Mouse (Mus musculus) heart, adult 2 months (tissue): ENCODE measurements around the gene B4galt1. TPM values are rescaled to one million over a fixed set of nuclear protein-coding genes. Genes with fewer than 3 reads are reported as not detected.
A peak's percentile ranks its signal among the peaks of the same experiment; 100 is the strongest.

Experiments used
- DNase-seq, 2 experiments: peaks; one replicate each; pipeline ENCODE4 v3.0.0; 2021
- H3K27ac ChIP-seq: fragments of 200-600 bp; 2 replicates; pipeline ENCODE4 v1.8.1; 2022
- H3K27me3 ChIP-seq: fragments of 200-500 bp; 2 replicates; pipeline ENCODE4 v1.6.1; 2012; ENCODE audit warnings: mild to moderate bottlenecking, low read length, inconsistent platforms, mixed read lengths; ENCODE audit not compliant: control insufficient read depth, insufficient read depth
- H3K36me3 ChIP-seq: fragments of 200-500 bp; 2 replicates; pipeline ENCODE4 v1.6.1; 2012; ENCODE audit warnings: low read length, inconsistent platforms; ENCODE audit not compliant: control insufficient read depth, insufficient read depth
- H3K4me1 ChIP-seq: fragments of 200-500 bp; 2 replicates; pipeline ENCODE4 v1.6.1; 2011; ENCODE audit warnings: low read length; ENCODE audit not compliant: control insufficient read depth, insufficient read depth
- H3K4me3 ChIP-seq: fragments of 200-600 bp; 2 replicates; pipeline ENCODE4 v1.8.1; 2022
- H3K79me2 ChIP-seq: fragments of 200-500 bp; replicated peaks from 2 replicates; pipeline ENCODE4 v1.6.1; 2012; ENCODE audit warnings: mild to moderate bottlenecking, inconsistent platforms, low read length, moderate library complexity, mixed read lengths; ENCODE audit not compliant: control insufficient read depth, insufficient read depth
- H3K9ac ChIP-seq: fragments of 200-500 bp; 2 replicates; pipeline ENCODE4 v1.6.1; 2012; ENCODE audit warnings: low read depth, mild to moderate bottlenecking, control low read depth, inconsistent platforms, low read length, mixed read lengths
- CTCF ChIP-seq: fragments of 200-600 bp; IDR thresholded peaks from 2 replicates; pipeline ENCODE4 v1.8.1; 2022; ENCODE audit warnings: antibody characterized with exemption, mild to moderate bottlenecking, moderate library complexity
- EP300 ChIP-seq: fragments of 200-500 bp; IDR thresholded peaks from 2 replicates; pipeline ENCODE4 v1.6.1; 2011; ENCODE audit warnings: low read depth, low read length, control low read depth; ENCODE audit not compliant: insufficient read depth
- POLR2A ChIP-seq: fragments of 200-500 bp; IDR thresholded peaks from 2 replicates; pipeline ENCODE4 v1.6.1; 2011; ENCODE audit warnings: mild to moderate bottlenecking, low read depth, low read length, control low read depth; ENCODE audit not compliant: insufficient read depth
- WGBS: fragments of 180-500 bp; shearing (Covaris S2); methylation state at CpG from one replicate; pipeline ENCODE4 v1.1.7; 2018; 5-methylcytosine and 5-hydroxymethylcytosine counted together
- intact Hi-C: fragments of 180-260 bp; cut with DNase I; formaldehyde crosslinking; loops from one replicate; pipeline ENCODE4 v1.15.1; 2025
- polyA plus RNA-seq: library from polyadenylated mRNA; depleted of rRNA; stranded (reverse); fragments of >200 nt; gene quantifications from 2 replicates; pipeline ENCODE4 v1.2.3, GENCODE M21; 2012
- total RNA-seq, 2 experiments: library from RNA; stranded (reverse); gene quantifications; 2 replicates each; pipeline ENCODE4 v1.2.3; 2021

The B4galt1 gene
- total and polyA plus RNA-seq, 3 experiments, result 42.6 to 69.7 (median 68.7) TPM

- H3K27me3 ChIP-seq, result no peaks in the 10 kb centered on the region
- 70% methylated on average over 2 of the region's 2 CpGs for WGBS
- DNase-seq, result peak in 1 of 2 experiments; percentile 43
- H3K9ac ChIP-seq, result no peak overlapping the region
- no peak for TF ChIP-seq EP300
- no peak for TF ChIP-seq POLR2A
- TF ChIP-seq CTCF, result no peak
- intact Hi-C loops, result no loop called here
- H3K36me3 ChIP-seq, result no peaks in the 10 kb centered on the region
- no peaks in the 10 kb centered on the region for H3K79me2 ChIP-seq
- H3K4me3 ChIP-seq, result no peak overlapping the region
- H3K27ac ChIP-seq, result peak overlapping the region; percentile 36
- H3K4me1 ChIP-seq, result no peaks in the 10 kb centered on the region
Observed at GRCm38 (mm10) chr4:40885166-40885525, 31.3 kb upstream of the B4galt1 start.

DNA sequence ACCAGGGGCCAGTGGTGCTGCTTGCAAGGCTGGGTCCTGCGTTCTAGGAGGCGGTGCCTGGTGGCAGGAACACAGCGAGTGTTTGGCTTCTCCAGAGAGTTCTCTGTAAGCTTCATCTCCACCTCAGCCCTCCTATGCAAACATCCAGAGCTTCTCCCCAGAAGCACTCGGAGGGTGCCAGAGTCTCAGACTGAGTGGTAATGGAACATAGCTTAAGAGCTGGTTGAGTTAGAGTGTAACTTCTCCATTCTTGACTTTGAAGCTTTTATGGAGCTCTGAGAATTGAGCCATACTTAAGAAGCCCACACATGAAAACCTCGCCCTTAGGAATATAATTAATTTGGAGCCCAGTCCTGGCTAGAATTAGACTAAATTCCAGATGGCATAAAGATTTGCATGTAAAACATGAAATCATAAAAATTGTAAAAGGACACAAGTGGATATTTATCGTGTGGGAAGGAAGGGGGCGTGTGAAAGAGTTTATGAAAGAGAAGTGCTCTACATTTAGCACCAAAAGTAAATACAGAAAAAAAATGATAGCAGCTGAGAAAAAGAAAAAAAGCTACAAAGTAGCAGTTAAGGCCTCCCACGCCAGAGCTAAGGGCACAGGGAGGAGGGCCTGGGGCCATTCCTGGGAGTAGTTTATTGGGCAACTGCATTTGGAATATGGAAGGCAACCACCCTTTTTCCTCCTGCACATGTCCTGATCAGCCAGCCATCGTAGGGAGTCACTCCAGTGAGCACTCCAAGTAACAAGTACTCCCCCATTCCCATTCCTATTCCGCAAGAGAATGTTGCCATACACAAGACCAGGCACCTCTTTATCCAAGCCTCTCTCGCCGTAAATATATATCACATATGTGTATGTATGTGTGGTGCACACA is 30.7 kb upstream of the B4galt1 start:
- H3K27ac ChIP-seq, result peak overlapping the region; percentile 36
- WGBS, result 84% methylated on average over 12 of the region's 12 CpGs
- H3K79me2 ChIP-seq, result no peaks in the 10 kb centered on the region
- no peak overlapping the region for H3K4me3 ChIP-seq
- TF ChIP-seq POLR2A (no peak), EP300 (no peak), CTCF (no peak)
- H3K4me1 ChIP-seq, result no peaks in the 10 kb centered on the region
- H3K27me3 ChIP-seq, result no peaks in the 10 kb centered on the region
- H3K36me3 ChIP-seq, result no peaks in the 10 kb centered on the region
- no peak overlapping the region for H3K9ac ChIP-seq
- DNase-seq, result peak in 1 of 2 experiments; percentile 25
- intact Hi-C loops, result no loop called here

- no peak overlapping the region for H3K9ac ChIP-seq
- 84% methylated on average over 10 of the region's 10 CpGs for WGBS
- no peaks in the 10 kb centered on the region for H3K27me3 ChIP-seq
- intact Hi-C loops, result no loop called here
- H3K36me3 ChIP-seq, result no peaks in the 10 kb centered on the region
- H3K79me2 ChIP-seq, result no peaks in the 10 kb centered on the region
- no peak overlapping the region for H3K4me3 ChIP-seq
- TF ChIP-seq CTCF (no peak), EP300 (no peak), POLR2A (no peak)
- H3K27ac ChIP-seq, result no peak overlapping the region
- DNase-seq, result no peak
- H3K4me1 ChIP-seq, result no peaks in the 10 kb centered on the region
Observed at GRCm38 (mm10) chr4:40883200-40883599, 29.4 kb upstream of the B4galt1 start.

- Histone ChIP-seq H3K27me3 (no peaks in the 10 kb centered on the region), H3K27ac (peak overlapping the region; percentile 49; the same call in 1 of the 2 replicates), H3K79me2 (no peaks in the 10 kb centered on the region), H3K4me3 (no peak overlapping the region), H3K4me1 (peaks cover 14% of the 10 kb centered on the region), H3K9ac (no peak overlapping the region), H3K36me3 (no peaks in the 10 kb centered on the region)
- no peak for DNase-seq
- TF ChIP-seq CTCF, result no peak
- TF ChIP-seq POLR2A, result no peak
- TF ChIP-seq EP300, result no peak
- intact Hi-C loops, result no loop called here
- 43% methylated on average over 5 of the region's 5 CpGs for WGBS
Observed at GRCm38 (mm10) chr4:40877528-40877927, 23.7 kb upstream of the B4galt1 start.

DNA sequence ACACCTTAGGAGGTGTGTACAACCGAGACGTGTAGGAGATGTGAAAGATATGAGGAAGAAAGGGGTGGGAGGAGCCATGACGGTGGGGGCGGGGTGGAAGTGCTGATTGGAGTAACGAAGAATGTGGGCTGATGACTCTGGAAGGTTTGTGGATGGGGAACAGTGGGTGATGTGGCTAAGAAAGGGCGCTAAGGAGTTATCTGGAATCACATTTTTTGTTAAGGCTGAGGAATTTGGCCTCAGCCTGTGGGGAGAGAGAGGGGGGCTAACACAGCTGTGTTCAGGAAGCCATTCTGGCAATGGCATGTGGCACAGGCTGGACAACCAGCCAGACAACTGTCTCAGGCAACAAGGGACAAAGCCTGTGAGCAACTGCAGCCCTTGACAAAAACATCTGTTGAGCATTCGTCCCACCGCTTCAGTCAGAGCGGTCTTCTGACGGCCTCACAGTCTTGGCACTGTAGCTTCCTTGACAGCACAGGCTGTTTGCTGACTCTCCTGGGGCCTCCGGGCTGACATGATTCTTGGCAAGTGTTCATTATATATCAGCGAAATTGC is 23.1 kb upstream of the B4galt1 start:
- Histone ChIP-seq H3K36me3 (no peaks in the 10 kb centered on the region), H3K79me2 (no peaks in the 10 kb centered on the region), H3K27me3 (no peaks in the 10 kb centered on the region), H3K9ac (no peak overlapping the region), H3K4me1 (peaks cover 14% of the 10 kb centered on the region), H3K4me3 (peak overlapping the region; percentile 30), H3K27ac (peak overlapping the region; percentile 49)
- DNase-seq, result peak; percentile 68 to 85
- TF ChIP-seq EP300 (peak; percentile 88), POLR2A (no peak)
- 13% methylated on average over 12 of the region's 12 CpGs for WGBS
- intact Hi-C loops, result no loop called here

DNA sequence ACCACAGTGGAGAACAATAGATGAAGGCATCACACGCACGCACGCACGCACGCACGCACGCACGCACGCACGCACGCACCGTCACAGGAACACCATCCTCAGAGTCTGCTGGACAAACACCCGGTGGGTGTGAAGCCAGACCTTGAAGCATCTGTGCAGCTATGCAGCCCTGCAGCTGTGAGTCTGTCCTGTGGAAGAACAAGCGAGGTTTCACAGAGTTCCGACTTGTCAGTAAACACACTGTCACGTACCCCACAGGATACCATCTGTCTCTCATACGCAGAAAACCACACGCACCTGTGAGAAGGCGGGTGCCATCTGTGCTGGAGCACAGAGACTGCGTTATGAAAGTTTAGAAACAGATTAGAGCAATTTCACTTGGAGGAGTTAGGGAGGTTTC is 22.0 kb upstream of the B4galt1 start:
- peak in 1 of 2 experiments; percentile 16 for DNase-seq
- Histone ChIP-seq H3K27me3 (no peaks in the 10 kb centered on the region), H3K79me2 (no peaks in the 10 kb centered on the region), H3K36me3 (no peaks in the 10 kb centered on the region), H3K4me1 (peaks cover 14% of the 10 kb centered on the region), H3K27ac (no peak overlapping the region), H3K9ac (no peak overlapping the region), H3K4me3 (no peak overlapping the region)
- 89% methylated on average over 20 of the region's 20 CpGs for WGBS
- intact Hi-C loops, result no loop called here
- TF ChIP-seq EP300 (no peak), CTCF (no peak), POLR2A (no peak)
